Mouse (Mus musculus) E14TG2a.4 (cell line): Measurements from ENCODE around the gene Mb.

Source experiments
- CTCF ChIP-seq: conservative IDR thresholded peaks from 2 replicates; pipeline ENCODE4 v1.5.1; 2014; ENCODE audit warnings: low read length
- POU5F1 ChIP-seq: IDR thresholded peaks from 2 replicates; pipeline ENCODE4 v1.6.1; 2014; ENCODE audit warnings: low read length, borderline replicate concordance

DNA sequence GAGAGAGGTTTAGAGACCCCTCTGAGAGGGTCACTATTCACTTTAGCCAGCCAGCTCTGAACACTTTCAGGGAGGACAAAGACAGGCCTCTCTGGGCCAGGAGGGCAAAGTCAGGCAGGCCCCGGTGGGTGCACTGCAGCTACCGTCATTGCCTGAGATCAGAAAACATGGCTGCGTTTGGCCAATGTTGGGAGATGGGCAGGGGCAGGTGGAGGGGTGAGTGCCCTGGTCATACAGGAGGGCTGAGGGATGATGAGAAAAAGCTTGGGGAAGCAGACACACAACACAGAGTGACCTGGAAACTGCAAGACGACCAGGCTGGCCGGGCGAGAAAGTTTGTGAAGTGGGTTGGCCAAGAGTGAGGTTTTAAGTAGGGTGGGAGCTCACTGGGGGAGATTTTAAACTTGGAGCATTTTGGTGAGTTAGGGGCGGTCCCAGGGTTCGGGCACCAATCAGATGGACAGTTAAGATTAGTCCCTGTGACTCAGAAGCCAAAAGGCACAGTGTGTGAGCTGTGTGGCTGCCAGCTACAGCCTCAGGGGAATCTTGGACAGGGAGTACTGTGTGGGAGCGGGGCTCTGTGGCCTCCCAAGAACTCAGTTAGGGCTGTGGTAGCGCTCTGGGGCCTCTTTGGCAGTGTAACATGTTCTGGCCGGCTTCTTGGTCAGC is 14.0 kb downstream of the Mb start:
- TF ChIP-seq CTCF (no peak), POU5F1 (no peak)
